Mouse (Mus musculus): ENCODE measurements around the gene Shcbp1l.

GRCm38 (mm10) chr1:153446120-153446831 lies 21.3 kb downstream of the Shcbp1l start:
- TF ChIP-seq GATA1 (IDR thresholded peaks at IDR 0.05; ENCODE audit: low read length) (no peak), TAL1 (IDR thresholded peaks at IDR 0.05; ENCODE audit: low read length) (no peak)
